Mouse (Mus musculus) adrenal gland, adult (tissue): Measurements from ENCODE around the gene Usp54.

Experiments
- DNase-seq, 2 experiments: peaks; one replicate each; pipeline ENCODE4 v3.0.0; 2022 to 2023; ENCODE audit warnings: low spot score in 1 of 2; ENCODE audit not compliant: inconsistent age in 2 of 2

Gene Usp54

DNA sequence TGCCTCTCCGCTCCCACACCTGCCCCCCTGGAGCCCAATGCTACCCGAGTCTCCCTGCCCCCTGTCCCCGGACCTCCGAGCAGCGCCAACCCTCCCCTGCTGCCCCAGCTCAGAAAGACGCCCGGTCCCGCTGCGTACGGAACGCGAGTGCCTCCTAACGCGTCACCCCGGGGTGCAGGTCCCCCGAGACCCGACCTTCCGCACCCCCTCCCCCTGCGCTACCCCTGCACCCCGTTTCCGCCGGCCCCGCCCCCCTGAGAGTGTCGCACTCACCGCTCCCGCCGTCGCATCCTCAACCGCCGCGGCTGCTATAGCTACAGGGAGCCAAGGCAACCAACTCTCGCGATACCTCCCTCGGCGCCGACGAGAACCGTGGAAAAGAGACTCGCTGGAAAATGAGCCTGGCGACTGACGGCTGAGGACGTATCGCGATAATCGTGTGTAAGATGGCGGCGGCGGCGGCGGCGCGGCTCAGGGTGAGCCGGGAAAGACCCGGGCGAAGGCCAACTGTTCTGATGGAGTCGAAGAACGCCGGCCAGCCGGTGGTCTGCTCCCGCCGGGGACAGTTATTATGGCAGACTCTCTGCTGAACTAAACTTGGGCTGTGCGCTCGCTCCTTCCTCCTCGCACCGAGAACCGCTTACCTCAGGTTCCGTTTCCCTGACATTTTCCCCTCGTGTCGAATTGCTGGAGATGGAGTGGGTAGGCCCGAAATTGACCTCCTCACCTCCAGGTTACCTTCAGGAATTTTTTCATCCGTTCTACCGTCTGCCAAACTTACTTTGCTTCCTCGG is at the start of gene Usp54:
Gene Usp54 (minus strand): TSS at position 420 of the 794 bp plus-strand sequence.
- peak; percentile 98 to 99 for DNase-seq

DNA sequence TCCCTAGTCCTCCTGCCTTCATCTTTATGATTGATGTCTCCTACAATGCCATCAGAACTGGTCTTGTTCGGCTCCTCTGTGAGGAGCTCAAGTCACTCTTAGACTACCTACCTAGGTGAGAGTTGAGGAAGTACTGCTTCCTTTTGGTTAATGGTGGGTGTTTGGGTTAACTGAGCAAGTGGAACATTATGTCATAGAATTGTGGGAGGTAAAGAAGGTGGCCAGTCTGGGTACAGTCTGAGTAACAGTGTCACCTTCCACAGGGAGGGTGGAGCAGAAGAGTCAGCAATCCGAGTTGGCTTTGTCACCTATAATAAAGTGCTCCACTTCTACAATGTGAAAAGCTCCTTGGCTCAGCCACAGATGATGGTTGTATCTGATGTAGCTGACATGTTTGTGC is 48.1 kb upstream of the Usp54 start:
- DNase-seq = no peak

GRCm38 (mm10) chr14:20686576-20686975 is 45.7 kb upstream of the Usp54 start:
- DNase-seq = no peak

DNA sequence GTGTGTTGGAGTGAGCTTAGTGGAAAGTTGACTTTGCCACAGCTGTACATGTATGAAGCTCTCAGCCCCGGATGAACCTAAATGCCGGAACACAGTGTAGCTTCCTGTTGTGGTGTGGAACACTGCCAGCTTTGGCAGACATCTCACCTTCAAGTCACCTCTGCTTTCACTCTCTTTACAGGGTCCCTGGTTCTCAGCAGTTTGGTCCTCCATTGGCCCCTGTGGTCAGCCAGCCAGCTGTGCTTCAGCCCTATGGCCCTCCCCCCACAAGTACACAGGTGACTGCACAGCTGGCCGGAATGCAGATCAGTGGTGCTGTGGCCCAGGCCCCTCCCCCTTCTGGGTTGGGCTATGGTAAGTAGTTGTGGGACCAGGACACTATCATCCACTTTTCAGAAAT is 41.6 kb upstream of the Usp54 start:
- DNase-seq = no peak

GRCm38 (mm10) chr14:20681742-20682141 is 40.9 kb upstream of the Usp54 start:
- DNase-seq = no peak

DNA sequence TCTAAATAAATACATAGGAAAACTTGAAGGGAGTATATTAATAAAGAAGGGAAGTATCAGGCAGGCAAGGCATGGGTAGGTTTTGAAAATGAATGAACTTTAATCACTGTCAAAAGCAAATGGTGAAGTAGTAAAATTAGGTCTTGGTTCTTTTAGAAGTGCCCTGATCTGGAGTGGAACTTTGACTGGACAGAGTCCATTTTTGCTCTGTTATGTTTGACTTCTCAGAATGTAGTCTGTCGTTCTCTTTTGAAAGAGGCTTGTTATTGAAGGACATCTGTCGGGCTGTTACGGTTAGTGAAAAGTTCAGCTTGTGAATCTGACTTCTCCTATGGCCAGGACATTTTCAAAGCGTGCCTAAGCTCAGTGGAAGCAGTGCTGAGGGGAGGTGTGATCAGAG is 37.0 kb upstream of the Usp54 start:
- DNase-seq = no peak

DNA sequence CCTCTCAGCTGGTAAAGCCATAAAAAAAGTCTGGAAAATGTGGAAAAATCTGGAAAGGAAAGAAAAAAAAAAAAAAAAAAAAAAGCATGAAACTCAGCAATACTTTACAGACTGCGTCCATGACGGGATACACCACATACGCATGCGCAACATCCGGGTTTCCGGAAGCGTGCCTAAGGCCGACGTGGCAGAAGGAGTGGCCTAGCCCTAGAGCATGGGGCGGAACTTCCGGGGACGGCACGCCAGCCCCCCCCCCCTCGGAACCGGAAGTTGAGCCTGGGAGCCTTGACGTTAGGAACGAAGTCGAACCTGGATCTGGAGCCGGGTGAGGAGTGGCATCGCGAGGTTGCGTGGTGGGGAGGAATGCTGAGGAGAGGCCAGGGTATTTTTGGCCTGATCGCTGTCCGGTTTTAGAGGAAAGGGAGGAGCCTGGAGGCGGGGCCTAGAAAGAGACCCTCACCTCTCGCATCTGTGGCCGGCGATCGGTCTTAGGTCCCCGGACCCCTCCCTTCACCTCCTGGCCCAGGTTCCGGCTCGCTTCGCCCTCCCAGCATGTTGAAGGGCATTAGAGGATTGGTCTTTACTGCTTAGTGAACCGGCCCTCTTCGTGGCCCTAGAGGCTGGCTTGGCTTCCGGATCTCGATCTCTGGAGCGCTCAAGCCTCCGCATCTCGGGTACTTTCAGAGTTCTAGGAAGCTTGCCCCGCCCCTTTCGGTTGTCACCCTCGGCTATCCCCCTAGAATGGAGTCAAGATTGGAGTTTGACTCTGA is 33.4 kb upstream of the Usp54 start, which contains the start of gene Sec24c:
Gene Sec24c (plus strand): TSS at position 245 of the 770 bp plus-strand sequence.
- peak; percentile 98 for DNase-seq

DNA sequence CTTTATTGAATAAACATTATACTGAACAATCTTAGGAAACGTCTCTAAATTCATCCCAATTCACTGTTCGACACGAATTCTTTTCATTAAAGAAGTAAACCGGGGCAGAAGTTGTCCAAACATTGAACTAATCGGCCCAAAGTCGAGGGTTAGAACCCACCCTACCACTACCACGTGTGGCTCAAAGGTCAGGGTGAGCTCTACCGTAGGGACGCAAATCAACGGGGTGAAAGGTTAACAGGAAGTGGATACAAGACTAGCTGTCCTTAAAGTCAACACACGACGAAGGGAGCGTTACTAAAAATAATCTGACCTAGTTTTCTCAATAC is 32.8 kb upstream of the Usp54 start:
- DNase-seq = peak in 1 of 2 experiments; percentile 63

GRCm38 (mm10) chr14:20672990-20673389 is 32.1 kb upstream of the Usp54 start:
- DNase-seq = peak in 1 of 2 experiments; percentile 64

- no peak for DNase-seq
Observed at GRCm38 (mm10) chr14:20668154-20668810, 27.4 kb upstream of the Usp54 start, which contains the start of gene Synpo2l. TSS of gene Synpo2l (minus strand) at chr14:20668354.

GRCm38 (mm10) chr14:20667469-20667868 is 26.6 kb upstream of the Usp54 start:
- no peak for DNase-seq

GRCm38 (mm10) chr14:20664436-20664835 is 23.6 kb upstream of the Usp54 start:
- no peak for DNase-seq

DNA sequence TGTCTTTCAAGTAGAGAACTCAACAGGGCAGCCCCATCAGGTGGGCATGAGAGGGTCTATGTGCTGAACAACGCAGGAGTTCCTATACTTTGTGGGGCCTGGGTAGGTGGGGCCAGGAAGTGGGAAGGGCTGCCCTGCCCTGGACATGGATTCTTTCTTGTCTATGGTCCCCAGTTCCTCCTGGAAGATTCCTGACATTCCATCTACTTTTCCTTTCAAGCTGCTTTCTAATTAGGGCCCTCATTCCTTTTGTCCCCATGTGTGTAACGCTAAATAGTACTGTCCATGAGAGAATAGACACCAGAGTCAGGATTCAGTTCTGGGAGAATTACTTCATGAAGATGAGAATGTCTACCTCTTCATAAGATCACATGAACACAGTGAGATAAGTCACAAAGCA is 22.7 kb upstream of the Usp54 start:
- no peak for DNase-seq

GRCm38 (mm10) chr14:20662740-20663139 is 21.9 kb upstream of the Usp54 start:
- no peak for DNase-seq

- DNase-seq = no peak
Observed at GRCm38 (mm10) chr14:20661661-20662331, 20.9 kb upstream of the Usp54 start.

- DNase-seq = peak; percentile 93 to 98
Observed at GRCm38 (mm10) chr14:20660827-20661660, 20.2 kb upstream of the Usp54 start.

DNA sequence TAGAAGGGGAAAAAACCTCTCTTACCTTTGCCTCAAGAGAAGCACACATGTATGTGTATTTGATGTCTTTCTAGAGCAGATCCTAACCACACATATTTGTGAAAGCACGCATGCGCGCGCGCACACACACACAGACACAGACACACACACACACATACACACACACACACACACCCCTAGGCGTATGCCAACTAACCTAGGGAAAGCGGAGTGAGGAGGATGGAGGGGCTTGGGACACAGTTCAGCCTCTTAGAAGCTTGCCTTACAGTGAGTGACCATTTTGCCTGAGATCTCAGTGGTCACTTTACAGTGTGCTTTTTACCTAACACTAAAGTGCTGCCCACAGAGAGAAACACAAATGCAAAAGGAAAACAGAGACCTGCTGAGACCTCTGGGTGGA is 18.8 kb upstream of the Usp54 start:
- DNase-seq = no peak

GRCm38 (mm10) chr14:20658902-20659301 is 18.0 kb upstream of the Usp54 start:
- no peak for DNase-seq

- DNase-seq = peak in 1 of 2 experiments; percentile 82
Observed at GRCm38 (mm10) chr14:20658326-20658725, 17.5 kb upstream of the Usp54 start.

GRCm38 (mm10) chr14:20656361-20656760 is 15.5 kb upstream of the Usp54 start, which contains the start of gene Myoz1:
TSS of gene Myoz1 (minus strand) at chr14:20656540.
- DNase-seq = no peak
